Mouse (Mus musculus) hindbrain, embryonic 15.5 days (tissue): Measurements from ENCODE around the gene Fam69b. TPM values are rescaled to one million over a fixed set of nuclear protein-coding genes. Genes with fewer than 3 reads are reported as not detected.

Source experiments
- ATAC-seq: fragments of 200-750 bp; cut with Nextera tagmentation; 2 replicates; pipeline ENCODE4 v1.8.0; 2017; ENCODE audit warnings: low read depth, moderate number of reproducible peaks, moderate TSS enrichment; ENCODE audit not compliant: low FRiP score
- H3K27ac ChIP-seq: fragments of 300-500 bp; sonication (generic); replicated peaks from 2 replicates; pipeline ENCODE4 v1.5.1; 2015; ENCODE audit warnings: mild to moderate bottlenecking, inconsistent platforms
- H3K27me3 ChIP-seq: fragments of 300-500 bp; sonication (generic); 2 replicates; pipeline ENCODE4 v1.6.1; 2015; ENCODE audit warnings: control low read depth, inconsistent platforms
- H3K36me3 ChIP-seq: fragments of 300-500 bp; sonication (generic); 2 replicates; pipeline ENCODE4 v1.6.1; 2015; ENCODE audit warnings: control low read depth, inconsistent platforms
- H3K4me1 ChIP-seq: fragments of 300-500 bp; sonication (generic); replicated peaks from 2 replicates; pipeline ENCODE4 v1.6.1; 2015; ENCODE audit warnings: control low read depth, inconsistent platforms
- H3K4me2 ChIP-seq: fragments of 300-500 bp; sonication (generic); 2 replicates; pipeline ENCODE4 v1.6.1; 2015; ENCODE audit warnings: moderate library complexity, mild to moderate bottlenecking, inconsistent platforms
- H3K4me3 ChIP-seq: fragments of 300-500 bp; sonication (generic); 2 replicates; pipeline ENCODE4 v1.5.1; 2015; ENCODE audit warnings: mild to moderate bottlenecking, inconsistent platforms
- H3K9ac ChIP-seq: fragments of 300-500 bp; sonication (generic); 2 replicates; pipeline ENCODE4 v1.6.1; 2015; ENCODE audit warnings: inconsistent platforms
- H3K9me3 ChIP-seq: fragments of 300-500 bp; sonication (generic); 2 replicates; pipeline ENCODE4 v1.6.1; 2016; ENCODE audit warnings: control low read depth, inconsistent platforms
- WGBS: fragments of 180-500 bp; shearing (Covaris S2); methylation state at CpG from one replicate; pipeline ENCODE4 v1.1.7; 2015; 5-methylcytosine and 5-hydroxymethylcytosine counted together
- polyA plus RNA-seq: library from polyadenylated mRNA; unstranded; fragments of >200 nt; fragmentation: Nextera tagmentation; extraction: Ambion mirVana; gene quantifications from 2 replicates; pipeline ENCODE4 v1.2.1, GENCODE M21; 2015

Gene Fam69b
- polyA plus RNA-seq, 1 experiment from 2014 or later: 152 TPM

DNA sequence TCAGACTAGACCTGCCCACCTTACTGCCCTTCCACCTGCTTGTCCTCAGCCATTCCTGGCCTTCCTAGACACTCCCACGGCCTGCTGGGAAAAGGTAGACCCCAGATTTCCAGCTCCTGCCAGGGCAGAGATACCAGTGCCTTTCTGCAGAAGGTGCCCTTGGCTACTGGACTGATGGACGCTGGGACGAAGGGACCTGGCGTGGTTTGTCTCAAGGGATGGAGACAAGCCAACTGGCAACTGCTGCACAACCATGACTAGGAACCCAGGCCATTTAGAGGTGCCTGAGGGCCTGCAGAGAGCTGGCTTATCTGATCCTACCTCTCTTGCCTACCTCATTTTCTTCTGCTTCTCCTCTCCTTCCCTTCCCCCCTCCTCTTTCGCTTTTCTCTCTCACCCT, 13.4 kb upstream of the Fam69b start:
- no peaks in the 10 kb centered on the region for H3K9me3 ChIP-seq
- no peaks in the 10 kb centered on the region for H3K27me3 ChIP-seq
- no peaks in the 10 kb centered on the region for H3K4me1 ChIP-seq
- no peak overlapping the region for H3K27ac ChIP-seq
- H3K4me3 ChIP-seq: no peak overlapping the region
- no peaks in the 10 kb centered on the region for H3K36me3 ChIP-seq
- H3K4me2 ChIP-seq: no peak overlapping the region
- no peak for ATAC-seq
- WGBS: 82% methylated on average over 5 of the region's 5 CpGs
- H3K9ac ChIP-seq: no peak overlapping the region

DNA sequence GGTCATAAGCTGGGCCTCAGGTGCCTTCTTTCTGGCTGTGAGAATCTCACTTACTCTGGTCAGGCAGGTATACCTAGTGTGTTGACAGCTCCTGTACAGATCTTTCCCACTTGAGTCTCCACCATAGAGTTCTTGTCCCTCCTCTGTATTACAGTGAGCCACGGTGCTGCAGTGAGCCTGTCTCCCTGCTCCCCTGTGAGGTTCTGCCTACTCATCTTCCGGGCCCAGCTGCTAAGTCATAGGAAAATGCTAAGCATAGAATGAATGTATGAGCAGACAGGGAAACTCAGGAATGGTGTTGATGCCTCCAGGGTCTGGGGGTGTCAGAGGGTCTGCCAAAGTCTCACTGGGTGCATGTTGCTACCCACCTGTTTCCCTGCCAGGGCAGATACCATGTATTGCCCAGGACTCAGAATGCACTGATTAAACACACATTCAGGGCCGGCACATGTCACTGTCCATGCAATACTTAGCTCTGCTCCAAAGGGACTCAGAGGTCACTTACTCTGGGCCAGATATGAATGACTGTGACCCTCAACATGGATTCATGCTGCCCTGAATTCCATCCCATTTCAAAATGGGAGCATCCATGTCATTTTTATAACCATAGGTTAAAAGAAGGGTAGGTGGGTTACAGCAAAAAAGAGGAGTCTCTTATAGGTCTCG, 12.7 kb upstream of the Fam69b start:
- no peak for ATAC-seq
- 84% methylated on average over 4 of the region's 4 CpGs for WGBS

DNA sequence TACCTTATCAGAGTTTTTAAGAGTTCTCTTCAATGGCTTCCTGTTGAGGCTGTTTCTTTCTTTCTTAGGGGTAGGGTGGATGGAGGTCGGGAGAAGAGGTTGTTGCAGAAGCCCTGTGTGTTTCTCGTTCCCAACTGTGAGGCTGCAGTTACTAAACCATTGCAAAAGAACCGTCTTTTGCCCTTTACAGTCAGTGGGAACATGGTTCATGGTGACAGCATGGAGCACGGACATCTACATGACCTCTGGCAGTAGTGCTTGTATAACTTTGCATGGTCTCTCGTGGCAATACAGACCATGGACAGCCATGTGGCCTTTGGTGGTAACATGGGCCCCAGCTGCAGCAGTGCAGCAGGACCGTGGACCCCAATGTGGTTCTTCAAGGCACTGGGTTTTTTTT, 10.9 kb upstream of the Fam69b start:
- no peaks in the 10 kb centered on the region for H3K36me3 ChIP-seq
- H3K27ac ChIP-seq: no peak overlapping the region
- H3K9me3 ChIP-seq: no peaks in the 10 kb centered on the region
- H3K4me2 ChIP-seq: no peak overlapping the region
- H3K4me3 ChIP-seq: no peak overlapping the region
- H3K9ac ChIP-seq: no peak overlapping the region
- WGBS: 81% methylated on average over 6 of the region's 6 CpGs
- H3K27me3 ChIP-seq: no peaks in the 10 kb centered on the region
- no peaks in the 10 kb centered on the region for H3K4me1 ChIP-seq
- no peak for ATAC-seq

More for the DNA sequence above, 12.7 kb upstream of the Fam69b start:
- no peaks in the 10 kb centered on the region for H3K36me3 ChIP-seq
- no peaks in the 10 kb centered on the region for H3K9me3 ChIP-seq
- no peak overlapping the region for H3K4me3 ChIP-seq
- H3K27me3 ChIP-seq: no peaks in the 10 kb centered on the region
- no peaks in the 10 kb centered on the region for H3K4me1 ChIP-seq
- no peak overlapping the region for H3K27ac ChIP-seq
- H3K9ac ChIP-seq: no peak overlapping the region
- H3K4me2 ChIP-seq: no peak overlapping the region

DNA sequence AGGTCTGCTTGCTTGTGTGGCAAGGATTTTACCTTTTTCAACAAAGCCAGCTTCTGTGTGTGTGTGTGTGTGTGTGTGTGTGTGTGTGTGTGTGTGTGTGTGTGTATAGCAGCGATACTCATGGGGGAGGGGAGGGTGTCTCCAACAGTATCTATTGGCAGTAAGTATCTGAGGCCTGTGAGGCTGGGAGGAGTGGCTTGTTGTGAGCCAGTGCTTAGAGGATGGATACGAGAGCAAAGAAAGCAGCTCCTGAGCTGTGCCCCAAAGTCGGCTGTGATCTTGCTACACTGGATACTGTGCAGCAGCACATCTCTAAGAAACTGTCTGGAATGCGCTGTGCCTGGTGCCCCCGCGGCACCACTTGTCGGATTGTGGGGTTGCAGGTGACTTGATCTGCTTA, 10.3 kb upstream of the Fam69b start:
- 57% methylated on average over 7 of the region's 7 CpGs for WGBS
- H3K9ac ChIP-seq: no peak overlapping the region
- no peak overlapping the region for H3K4me2 ChIP-seq
- H3K27ac ChIP-seq: no peak overlapping the region
- no peaks in the 10 kb centered on the region for H3K9me3 ChIP-seq
- no peaks in the 10 kb centered on the region for H3K27me3 ChIP-seq
- no peaks in the 10 kb centered on the region for H3K4me1 ChIP-seq
- ATAC-seq: no peak
- H3K36me3 ChIP-seq: no peaks in the 10 kb centered on the region
- H3K4me3 ChIP-seq: no peak overlapping the region

DNA sequence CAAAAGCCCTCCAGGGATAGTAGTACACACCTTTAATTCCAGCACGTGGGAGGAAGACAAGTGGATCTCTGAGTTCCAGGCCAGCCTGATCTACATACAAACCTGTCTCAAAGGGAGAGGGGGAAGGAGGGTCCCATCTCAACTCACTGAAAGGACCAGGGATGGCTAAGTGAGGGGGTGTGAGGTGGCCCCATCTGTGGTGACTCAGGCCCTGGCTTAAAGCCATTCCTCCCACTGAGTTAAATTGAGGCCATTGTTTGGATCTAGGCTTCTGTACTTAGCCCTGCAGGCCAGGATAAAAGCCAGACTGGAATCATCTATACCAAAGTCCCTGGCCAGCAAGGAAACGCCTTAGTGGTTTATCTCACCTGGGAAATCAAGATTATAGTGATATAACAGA, 7.0 kb upstream of the Fam69b start:
- Histone ChIP-seq H3K4me1 (no peaks in the 10 kb centered on the region), H3K27me3 (no peaks in the 10 kb centered on the region), H3K4me2 (no peak overlapping the region), H3K9me3 (no peaks in the 10 kb centered on the region), H3K4me3 (no peak overlapping the region), H3K27ac (no peak overlapping the region), H3K9ac (no peak overlapping the region), H3K36me3 (no peaks in the 10 kb centered on the region)
- ATAC-seq: no peak
- WGBS: 42% methylated on average over 2 of the region's 2 CpGs

DNA sequence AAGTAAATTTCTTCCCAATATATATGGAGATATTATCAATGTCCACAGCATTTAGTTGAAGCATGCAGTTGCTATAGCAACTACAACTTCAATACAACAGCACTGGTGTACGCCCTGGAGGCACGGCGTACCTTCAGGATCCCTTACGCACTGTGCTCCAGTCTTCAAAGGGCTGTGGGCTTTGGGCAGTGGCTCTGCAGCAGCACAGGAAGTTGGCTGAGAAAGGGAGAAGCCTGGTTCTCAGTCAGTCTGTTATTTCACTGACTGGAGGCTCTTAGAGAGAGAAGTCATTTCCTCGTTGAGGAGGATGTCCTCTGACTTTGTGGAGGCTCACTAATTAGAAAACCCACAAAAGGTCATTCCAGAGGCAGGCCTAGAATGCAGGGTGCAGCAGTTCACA, 5.3 kb upstream of the Fam69b start:
- Histone ChIP-seq H3K4me1 (peaks cover 5% of the 10 kb centered on the region), H3K27me3 (no peaks in the 10 kb centered on the region), H3K9ac (no peak overlapping the region), H3K4me2 (no peak overlapping the region), H3K4me3 (no peak overlapping the region), H3K9me3 (no peaks in the 10 kb centered on the region), H3K36me3 (no peaks in the 10 kb centered on the region), H3K27ac (no peak overlapping the region)
- 68% methylated on average over 5 of the region's 5 CpGs for WGBS
- no peak for ATAC-seq

DNA sequence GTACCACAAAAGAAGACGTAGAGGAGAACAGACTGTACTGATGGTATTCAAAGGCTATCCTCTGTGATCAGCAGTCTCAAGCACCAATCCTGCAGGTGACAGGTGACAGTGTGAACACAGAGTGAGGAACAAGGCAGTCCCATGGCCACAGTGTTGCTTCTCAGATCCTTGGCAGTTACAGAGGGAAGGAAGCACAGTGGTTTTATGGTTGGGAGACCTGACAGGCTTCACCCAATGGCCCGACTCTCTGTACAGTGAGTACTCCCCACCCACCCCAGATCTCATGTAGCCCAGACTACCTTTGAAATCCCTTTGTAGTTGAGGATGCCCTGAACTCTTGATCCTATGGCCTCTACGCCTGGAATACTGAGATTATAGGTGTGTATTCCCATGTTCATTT, 2.8 kb upstream of the Fam69b start:
- no peak for ATAC-seq
- H3K9me3 ChIP-seq: no peaks in the 10 kb centered on the region
- no peak overlapping the region for H3K4me3 ChIP-seq
- H3K4me1 ChIP-seq: peaks cover 24% of the 10 kb centered on the region
- H3K27ac ChIP-seq: no peak overlapping the region
- no peaks in the 10 kb centered on the region for H3K27me3 ChIP-seq
- 79% methylated on average over 3 of the region's 3 CpGs for WGBS
- H3K36me3 ChIP-seq: no peaks in the 10 kb centered on the region
- H3K9ac ChIP-seq: no peak overlapping the region
- H3K4me2 ChIP-seq: no peak overlapping the region

DNA sequence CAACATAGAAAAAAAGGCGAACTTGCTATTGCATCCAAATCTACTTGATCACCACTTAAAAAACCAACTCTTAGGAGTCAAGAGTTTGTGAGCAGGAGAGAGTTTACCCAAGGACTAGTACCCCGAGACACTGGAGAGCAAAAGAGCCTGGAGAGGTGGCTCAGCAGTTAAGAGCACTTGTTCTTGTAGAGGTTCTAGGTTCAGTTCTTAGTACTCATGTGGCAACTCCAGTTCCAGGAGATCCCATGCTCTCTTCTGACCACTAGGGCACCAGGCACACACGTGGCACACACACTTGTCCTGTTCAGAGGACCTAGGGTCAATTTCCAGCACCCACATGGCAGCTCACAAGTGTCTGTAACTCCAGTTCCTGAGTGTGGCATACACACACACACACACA, 2.2 kb upstream of the Fam69b start:
- H3K27ac ChIP-seq: no peak overlapping the region
- no peak for ATAC-seq
- no peak overlapping the region for H3K9ac ChIP-seq
- no peaks in the 10 kb centered on the region for H3K9me3 ChIP-seq
- H3K27me3 ChIP-seq: no peaks in the 10 kb centered on the region
- 73% methylated on average over 3 of the region's 3 CpGs for WGBS
- H3K4me3 ChIP-seq: no peak overlapping the region
- H3K4me1 ChIP-seq: peaks cover 31% of the 10 kb centered on the region
- no peaks in the 10 kb centered on the region for H3K36me3 ChIP-seq
- no peak overlapping the region for H3K4me2 ChIP-seq

DNA sequence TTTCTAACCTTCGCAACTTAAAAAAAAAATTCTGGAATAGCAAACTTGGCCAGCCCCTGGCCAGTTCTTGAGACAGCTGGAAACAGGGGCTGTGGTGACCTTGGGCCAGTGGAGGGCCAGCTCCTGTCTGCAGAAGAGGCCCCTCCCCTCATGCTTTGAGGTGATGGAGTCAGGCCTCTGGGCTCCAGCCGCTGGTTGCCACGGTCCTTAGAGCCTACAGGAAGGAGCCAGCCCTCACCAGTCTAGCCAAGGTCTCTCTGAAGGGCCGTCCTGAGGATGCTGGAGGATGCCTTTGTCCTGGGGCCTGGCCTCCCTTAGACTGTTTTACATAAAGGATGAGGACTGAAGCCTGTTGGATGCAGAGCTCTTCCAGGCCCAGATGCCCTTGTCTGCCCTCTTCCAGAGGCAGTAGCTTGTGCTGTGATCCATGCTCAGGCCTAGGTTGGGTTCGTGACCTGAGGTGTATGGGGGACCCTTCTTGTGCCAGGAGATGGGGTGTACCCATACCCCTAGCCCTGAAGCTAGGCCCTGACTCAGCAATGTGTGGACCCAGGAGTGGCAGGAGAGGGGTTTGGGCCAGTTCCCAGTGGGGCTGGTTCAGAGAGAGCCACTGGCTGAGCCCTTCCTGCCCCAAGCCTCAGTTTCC, 658 bp downstream of the Fam69b start:
- peaks cover 58% of the 10 kb centered on the region for H3K4me1 ChIP-seq
- H3K4me2 ChIP-seq: peak overlapping the region; percentile 88
- peak; percentile 57 for ATAC-seq
- H3K9ac ChIP-seq: peak overlapping the region; percentile 94
- H3K27me3 ChIP-seq: no peaks in the 10 kb centered on the region
- no peaks in the 10 kb centered on the region for H3K9me3 ChIP-seq
- no peaks in the 10 kb centered on the region for H3K36me3 ChIP-seq
- WGBS: 17% methylated on average over 5 of the region's 5 CpGs
- H3K27ac ChIP-seq: peak overlapping the region; percentile 88
- peak overlapping the region; percentile 79 for H3K4me3 ChIP-seq

DNA sequence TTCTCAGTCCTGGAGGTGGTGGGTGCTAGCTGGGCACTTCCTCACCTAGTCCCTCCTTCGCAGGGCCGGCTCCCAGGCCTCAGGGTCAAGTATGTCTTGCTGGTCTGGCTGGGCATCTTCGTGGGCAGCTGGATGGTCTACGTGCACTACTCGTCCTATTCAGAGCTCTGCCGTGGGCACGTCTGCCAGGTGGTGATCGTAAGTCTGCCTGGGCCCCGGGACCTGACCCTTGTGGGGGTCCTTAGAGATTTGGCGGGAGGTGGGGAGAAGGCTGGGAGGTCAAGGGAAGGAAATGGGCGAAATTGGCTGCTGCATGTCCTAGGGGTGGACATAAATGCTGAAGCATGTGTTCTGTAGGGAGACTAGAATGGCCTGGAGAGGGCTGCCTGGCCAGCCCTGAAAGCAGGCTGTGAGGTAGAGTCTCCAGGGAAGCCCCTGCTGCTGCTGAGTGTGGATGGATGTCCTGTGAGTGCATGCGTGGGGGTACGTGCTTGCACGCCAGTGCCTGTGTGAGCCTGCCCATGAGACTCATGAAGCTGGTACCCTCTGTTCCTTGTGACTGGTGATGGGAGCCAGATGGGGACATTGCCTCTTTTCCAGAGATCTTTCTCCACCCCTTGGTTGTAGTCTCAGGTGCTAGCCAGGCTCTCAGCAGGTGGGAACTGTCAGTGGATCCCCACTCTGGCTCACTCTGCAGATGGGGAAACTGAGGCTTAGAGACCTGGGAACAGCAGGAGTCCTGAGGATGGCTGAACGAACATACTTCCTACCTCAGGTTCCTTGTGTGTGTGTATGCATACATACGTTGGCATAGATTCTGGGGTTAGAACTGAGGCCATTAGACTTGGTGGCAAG, 4.5 kb downstream of the Fam69b start:
- no peaks in the 10 kb centered on the region for H3K9me3 ChIP-seq
- no peak overlapping the region for H3K4me3 ChIP-seq
- H3K9ac ChIP-seq: 0 out of 2 replicates have a peak overlapping the region, but pooled peaks have one; percentile 20
- H3K27ac ChIP-seq: no peak overlapping the region
- H3K27me3 ChIP-seq: no peaks in the 10 kb centered on the region
- ATAC-seq: no peak
- peaks cover 26% of the 10 kb centered on the region for H3K36me3 ChIP-seq
- H3K4me2 ChIP-seq: peak overlapping the region; percentile 12; the same call in 1 of the 2 replicates
- H3K4me1 ChIP-seq: peaks cover 86% of the 10 kb centered on the region
- WGBS: 74% methylated on average over 16 of the region's 16 CpGs

DNA sequence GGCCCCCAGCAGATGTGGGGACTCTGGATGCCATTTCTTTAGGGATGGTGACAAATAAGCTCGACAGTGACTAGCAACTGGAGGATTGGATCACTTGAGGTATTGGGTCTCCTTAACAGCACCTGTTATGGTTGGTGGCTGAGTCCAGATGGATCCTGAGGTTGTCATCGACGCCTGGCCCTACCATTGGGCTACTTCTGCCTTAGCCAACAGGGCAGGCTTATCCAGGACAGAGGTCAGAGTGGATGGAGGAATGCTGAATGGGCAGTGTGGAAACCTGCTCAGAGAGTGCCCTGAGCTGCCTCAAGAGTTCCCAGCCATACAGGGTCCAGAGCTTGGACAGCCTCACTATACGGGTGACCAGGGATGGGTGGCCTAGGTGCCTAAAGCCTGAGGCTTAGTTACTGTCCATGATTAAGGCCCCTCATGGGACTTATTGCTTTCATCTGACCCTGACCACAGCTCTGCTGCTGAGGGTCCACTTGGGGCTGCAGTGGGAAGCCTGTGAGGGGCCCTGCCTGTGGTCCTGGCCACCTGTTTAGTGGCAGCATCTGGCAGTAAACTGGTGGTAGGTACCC, 5.8 kb downstream of the Fam69b start:
- 70% methylated on average over 4 of the region's 4 CpGs for WGBS
- no peaks in the 10 kb centered on the region for H3K27me3 ChIP-seq
- H3K9ac ChIP-seq: no peak overlapping the region; the same call in 1 of the 2 replicates
- no peak for ATAC-seq
- peaks cover 91% of the 10 kb centered on the region for H3K4me1 ChIP-seq
- H3K4me3 ChIP-seq: no peak overlapping the region
- no peaks in the 10 kb centered on the region for H3K9me3 ChIP-seq
- H3K4me2 ChIP-seq: no peak overlapping the region
- H3K36me3 ChIP-seq: peaks cover 31% of the 10 kb centered on the region
- H3K27ac ChIP-seq: no peak overlapping the region
